Mouse (Mus musculus): Measurements from ENCODE around the gene Clstn1.

- TF ChIP-seq POLR2A (IDR thresholded peaks at IDR 0.05; ENCODE audit: insufficient read length, low read depth) = no peak
- no peak for TF ChIP-seq USF1 (IDR thresholded peaks at IDR 0.05; ENCODE audit: low read depth)
- no peak for TF ChIP-seq MAX (IDR thresholded peaks at IDR 0.05; ENCODE audit: low read depth)
- no peak for TF ChIP-seq REST (IDR thresholded peaks at IDR 0.05; ENCODE audit: insufficient read depth, insufficient read length)
- no peak for TF ChIP-seq SRF (IDR thresholded peaks at IDR 0.05; ENCODE audit: control insufficient read depth, insufficient read length, low read depth)
- no peak for TF ChIP-seq CEBPB (IDR thresholded peaks at IDR 0.05; ENCODE audit: insufficient read depth, poor library complexity, severe bottlenecking)
These were observed 28.6 kb downstream of the Clstn1 start for GRCm38 (mm10) chr4:149614869-149615268.

All from myocyte (in vitro differentiated cells).